Mouse (Mus musculus) ES-Bruce4 (cell line): ENCODE measurements at regions not wholly inside any gene's neighbourhood (a gene's known extent, or its start where the extent isn't known, plus 50 kb on each side); places are given as distances from the start of the nearest gene placed in this dataset.

ENCODE experiments used
- CTCF ChIP-seq: IDR thresholded peaks from one replicate; pipeline ENCODE4 v1.8.1; 2011; ENCODE audit warnings: low read depth, low read length
- EP300 ChIP-seq: IDR thresholded peaks from 2 replicates; pipeline ENCODE4 v1.6.1; 2011; ENCODE audit warnings: low read depth, low read length; ENCODE audit not compliant: insufficient read depth
- POLR2A ChIP-seq: IDR thresholded peaks from one replicate; pipeline ENCODE4 v1.8.1; 2011; ENCODE audit warnings: low read length; ENCODE audit not compliant: insufficient read depth

DNA sequence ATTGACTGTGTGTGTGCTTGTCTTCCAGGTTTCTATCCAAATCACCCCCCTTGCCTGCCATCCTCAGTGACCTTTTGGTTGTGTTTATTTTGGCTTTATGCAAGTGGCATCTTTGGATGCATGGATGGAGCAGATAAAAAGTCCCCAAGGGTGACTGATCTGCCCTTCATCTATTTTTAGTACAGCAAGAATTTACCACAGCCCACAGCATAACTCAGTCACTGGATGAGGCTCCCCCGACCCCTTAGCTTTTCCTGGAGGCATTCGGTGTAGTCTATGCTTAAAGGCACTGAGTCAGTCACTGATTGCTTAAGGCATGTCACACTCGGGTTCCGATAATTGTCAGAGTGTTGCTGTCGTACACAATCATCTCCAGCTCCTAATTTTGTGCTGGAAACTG lies 142.2 kb upstream of the Rap1b start:
- TF ChIP-seq CTCF (no peak), EP300 (no peak), POLR2A (no peak)
